Mouse (Mus musculus): Measurements from ENCODE around the gene Vac14.

The Vac14 gene

DNA sequence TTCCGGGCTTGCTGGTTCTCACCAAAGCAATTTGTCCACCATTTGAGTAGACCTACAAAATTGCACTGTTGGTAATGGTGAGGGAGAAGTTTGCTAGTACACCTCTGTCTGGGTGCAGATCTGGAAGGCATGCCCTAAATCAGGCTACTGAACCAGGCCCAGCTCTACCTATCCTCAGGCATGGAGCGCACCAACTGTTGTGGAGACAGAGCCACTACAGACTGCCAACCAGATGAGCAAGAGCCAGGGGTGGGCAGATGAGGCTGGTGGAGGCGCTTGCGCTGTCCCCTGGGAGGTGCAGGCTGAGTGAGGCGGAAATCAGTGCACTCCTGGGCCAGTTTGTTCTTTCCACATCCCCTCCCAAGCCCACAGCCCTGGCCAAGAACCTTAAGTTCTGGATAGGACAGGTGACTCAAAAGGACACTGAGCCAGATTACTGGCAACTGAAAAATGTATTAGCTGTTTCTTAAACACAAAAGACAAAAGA is 58.8 kb downstream of the Vac14 start:
- in situ Hi-C loops (cut with MboI, MseI) = no loop called here

DNA sequence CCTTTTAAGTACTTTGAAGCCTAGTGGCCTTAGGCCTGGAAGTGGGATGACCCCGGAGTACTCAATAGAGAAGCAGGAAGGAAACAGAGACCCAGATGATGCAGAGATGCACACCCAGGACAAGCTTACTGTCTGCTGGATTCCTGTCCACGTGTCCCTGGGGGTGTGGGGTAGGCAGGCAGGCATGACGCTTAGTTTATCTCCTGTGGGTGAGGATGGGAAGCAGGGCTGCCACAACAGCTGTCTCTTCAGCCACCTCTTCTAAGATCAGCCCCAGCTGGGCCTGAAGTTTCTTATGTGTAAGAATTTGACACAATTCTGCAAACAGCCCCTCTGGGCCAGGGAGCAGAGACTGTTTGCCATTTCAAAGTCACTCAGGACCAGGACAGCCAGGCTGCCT is 60.6 kb downstream of the Vac14 start:
- in situ Hi-C loops (cut with MboI, MseI) = no loop called here

DNA sequence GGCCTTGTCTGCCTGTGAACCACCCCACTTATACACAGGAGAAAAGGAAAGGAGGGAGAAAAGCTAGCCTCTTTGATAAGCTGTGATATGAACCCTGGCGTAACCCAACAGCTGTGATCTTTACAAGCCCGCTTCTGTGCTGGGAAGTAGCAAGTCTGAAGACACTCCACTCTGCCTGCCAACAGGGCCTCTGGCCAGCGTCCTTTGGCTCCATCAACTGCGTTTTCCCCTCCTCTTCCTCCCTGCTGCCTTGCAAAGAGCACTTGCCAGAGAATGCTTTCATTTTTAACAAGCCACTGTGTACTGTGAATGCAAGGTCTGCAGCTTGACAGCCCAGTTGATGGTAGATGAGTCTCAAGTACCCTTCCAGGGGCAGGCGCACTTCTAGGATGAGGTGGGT is 69.3 kb downstream of the Vac14 start:
- in situ Hi-C loops (cut with MboI, MseI) = no loop called here

DNA sequence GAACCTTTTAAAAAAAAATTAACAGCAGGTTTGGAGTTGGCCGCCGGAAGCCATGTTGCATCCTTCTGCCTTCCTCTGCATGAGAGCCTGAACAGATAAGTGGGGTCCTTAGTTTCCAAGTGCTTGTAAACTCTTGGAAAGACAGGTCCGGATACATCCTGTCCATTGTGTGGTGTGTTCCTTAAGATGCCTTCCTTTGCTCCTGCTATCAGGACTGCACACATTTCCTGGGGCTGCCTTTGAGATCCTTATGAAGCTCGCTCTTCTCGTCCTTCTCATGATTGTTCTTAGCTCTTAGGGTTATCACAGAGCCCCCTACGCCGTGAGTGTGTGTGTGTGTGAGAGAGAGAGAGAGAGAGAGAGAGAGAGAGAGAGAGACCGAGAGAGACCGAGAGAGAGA is 71.6 kb downstream of the Vac14 start:
- in situ Hi-C loops (cut with MboI, MseI) = no loop called here

DNA sequence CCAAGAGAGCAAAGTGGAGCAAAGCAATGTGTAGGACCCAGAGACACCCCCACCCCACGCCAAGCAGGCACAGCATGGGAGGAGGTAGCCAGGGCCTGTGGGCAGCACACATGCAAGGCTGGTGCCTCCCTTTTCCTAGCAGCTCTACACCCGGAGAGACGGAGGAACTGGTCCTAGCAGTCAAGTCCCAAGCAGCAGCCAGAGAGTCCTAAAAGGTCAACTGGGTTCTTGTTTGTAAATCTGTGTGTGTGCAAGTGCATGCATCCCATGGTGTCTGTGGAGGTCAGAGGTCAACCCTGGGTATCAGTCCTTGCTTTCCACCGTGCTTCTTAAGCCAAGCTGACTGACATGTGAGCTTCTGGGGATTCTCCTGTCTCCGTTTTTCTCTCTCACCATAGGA is 75.8 kb downstream of the Vac14 start:
- in situ Hi-C loops (cut with MboI, MseI) = no loop called here

DNA sequence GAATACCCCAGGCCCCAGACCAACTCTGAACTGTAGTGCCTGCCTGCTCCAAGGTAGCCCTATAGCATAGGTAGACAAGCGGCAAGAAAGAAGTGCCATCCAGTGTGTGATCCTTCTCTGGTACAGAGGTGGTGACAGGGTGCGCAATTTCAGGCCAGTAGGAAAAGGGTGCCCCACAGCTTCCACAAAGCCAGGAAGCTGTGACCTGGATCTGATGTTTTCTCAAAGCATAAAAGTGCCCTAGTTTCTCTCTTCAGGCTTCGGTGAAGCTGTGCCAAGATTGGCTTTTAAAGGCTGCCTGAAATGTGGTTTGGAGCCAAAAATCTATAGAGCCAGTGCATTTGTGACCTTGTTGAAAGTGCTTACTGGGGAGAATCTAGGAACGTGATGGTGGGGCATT is 76.4 kb downstream of the Vac14 start:
- in situ Hi-C loops (cut with MboI, MseI) = no loop called here

DNA sequence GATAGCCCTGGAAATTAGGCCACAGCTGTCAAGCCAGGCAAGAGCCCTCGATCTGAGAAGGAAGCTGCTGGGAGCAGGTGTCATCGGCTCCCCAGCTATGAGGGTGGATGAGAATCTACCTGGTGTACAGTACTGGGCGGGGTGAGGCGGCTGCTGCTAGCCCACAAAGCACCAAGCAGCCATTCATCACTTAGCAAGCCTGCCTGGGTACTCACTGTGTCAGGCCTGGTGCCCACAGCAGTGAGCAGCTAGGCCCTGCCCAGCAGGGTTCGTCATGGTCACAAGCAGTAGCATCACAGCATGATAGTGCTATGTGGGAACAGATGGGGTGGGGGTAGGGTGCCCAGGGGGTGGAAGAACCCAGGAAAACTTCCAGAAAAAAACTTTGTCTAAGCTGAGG is 77.0 kb downstream of the Vac14 start:
- in situ Hi-C loops (cut with MboI, MseI) = no loop called here

DNA sequence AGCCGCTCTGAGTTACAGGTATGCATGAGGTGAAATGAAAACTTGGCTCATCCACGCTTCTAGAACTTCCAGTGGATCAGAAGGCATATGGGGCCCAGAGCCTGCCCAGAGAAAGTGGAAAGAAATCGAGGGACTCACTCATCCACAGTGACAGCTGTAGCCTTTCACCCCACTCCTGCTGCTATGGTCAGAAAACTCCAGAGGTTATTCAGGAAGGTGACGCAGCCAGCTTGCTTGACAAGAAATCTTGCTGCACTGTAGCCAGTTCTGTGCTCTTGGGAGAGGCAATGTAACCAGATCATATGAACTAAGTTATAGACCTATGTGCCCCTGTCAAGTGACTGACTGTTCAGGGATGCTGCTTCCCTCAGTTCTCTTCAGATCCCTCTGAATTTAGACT is 77.7 kb downstream of the Vac14 start:
- in situ Hi-C loops (cut with MboI, MseI) = no loop called here

DNA sequence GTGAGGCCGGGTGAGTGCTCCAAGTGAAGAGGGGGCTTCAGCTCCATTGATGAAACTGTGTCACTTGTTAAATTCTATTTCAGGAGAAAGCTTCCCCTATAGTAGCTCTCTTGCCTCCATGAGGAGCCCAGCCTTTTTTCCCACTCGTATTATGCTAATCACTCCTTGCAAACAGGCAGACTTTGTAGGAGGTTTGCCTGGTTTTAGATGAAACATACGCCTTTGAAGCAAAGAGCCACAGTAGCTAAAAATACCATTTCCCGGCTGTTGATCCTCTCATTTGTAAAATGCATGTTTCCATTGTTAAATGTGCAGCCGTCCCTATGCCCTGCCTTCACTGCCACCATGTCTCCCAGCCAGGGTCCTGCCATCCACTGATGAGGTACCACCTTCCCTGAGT is 79.2 kb downstream of the Vac14 start:
- in situ Hi-C loops (cut with MboI, MseI) = no loop called here

DNA sequence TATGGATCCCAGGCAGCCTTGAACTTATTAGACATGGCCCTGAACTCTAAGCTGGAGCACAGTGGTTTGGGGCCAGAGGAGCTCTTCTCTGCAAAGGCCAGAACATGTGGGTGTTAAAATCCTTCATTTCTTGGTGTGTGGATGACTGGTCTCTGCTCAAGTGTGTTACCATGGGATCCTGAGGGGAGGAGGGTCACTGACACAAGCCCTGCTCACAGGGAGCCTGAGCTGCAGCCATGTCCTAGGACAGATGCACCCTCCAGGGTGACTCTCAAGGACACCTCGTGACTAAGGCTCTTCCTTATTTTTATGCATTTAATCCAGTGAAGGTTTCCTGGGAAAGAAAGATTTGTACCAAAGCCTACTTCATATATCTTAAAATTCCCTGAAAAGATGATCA is 79.7 kb downstream of the Vac14 start:
- in situ Hi-C loops (cut with MboI, MseI) = no loop called here

DNA sequence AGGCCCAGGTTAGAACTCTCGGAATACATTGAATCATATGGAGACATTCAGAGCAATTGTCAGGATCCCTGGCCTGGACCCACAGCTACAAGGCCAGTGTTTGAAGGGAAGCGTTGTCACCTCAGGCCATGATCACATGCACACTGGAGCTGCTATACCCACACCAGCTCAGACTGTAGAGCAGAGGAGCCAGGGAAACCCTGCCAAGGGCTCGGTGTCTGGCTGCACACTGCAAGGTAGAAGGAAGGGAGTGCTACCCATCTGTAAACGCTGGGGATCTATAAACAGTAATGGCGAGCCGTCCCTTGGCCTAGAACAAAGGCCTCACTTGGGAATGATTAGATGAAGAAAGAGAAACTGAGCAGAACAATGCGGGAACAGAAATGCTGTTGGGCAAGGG is 81.1 kb downstream of the Vac14 start:
- in situ Hi-C loops (cut with MboI, MseI) = no loop called here

DNA sequence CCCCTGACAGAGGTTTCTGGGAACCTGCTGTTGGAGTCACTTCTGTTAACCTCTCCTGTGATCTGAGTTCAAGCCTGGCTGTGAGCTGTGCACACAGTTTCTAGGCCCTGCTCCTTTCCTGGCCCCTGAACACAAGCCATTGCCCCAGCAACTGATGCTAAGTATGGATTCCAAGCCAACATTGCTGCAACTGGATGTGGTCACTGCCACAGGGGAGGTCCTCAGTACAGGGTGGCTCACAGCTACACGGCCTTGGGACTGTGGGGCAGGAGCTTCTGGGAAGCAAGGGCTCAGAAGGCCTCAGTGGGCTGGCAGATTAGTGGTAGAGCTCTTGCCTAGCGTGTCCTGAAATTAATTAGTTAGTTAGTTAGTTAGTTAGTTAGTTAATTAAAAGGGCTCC is 82.2 kb downstream of the Vac14 start:
- in situ Hi-C loops (cut with MboI, MseI) = no loop called here

DNA sequence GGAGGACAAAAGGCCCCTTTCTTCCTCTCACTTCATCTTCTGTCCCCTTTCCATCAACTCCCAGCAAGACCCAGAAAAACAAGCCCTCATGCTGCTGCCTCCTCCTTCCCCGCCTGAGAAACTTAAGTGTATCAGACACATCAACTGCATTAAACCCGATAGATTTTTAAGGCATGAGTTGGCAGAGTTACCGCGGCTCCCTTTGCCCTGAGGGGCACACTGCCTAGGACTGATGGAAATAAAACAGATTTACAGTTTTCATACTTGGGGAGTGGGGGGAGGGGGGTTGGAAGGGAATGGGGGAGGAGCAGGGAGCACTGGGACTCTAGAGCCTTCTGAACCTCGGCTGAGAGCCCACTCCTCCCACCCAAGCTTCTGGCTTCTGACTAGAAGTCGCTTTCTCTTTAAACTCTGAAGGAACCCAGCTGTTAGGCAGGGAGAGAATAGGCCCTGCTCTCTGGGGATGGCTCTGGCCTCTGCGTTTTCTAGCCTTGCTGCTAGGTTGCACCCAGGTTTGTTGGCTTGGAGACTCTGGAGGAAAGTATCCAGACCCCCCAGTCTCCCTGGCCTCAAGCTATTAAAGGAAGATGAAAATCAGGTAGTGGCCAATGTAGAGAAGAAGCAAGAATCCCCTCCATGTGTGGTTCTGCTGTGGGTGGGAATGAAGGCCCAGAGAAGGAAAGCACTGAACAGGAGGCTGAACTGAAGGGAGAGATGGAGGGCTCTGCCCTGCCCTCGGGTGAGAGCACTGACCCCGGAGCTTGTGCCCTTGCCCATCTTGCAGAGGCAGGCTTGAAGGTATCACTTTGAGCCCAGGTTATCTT is 84.5 kb downstream of the Vac14 start:
- in situ Hi-C loops (cut with MboI, MseI) = no loop called here

DNA sequence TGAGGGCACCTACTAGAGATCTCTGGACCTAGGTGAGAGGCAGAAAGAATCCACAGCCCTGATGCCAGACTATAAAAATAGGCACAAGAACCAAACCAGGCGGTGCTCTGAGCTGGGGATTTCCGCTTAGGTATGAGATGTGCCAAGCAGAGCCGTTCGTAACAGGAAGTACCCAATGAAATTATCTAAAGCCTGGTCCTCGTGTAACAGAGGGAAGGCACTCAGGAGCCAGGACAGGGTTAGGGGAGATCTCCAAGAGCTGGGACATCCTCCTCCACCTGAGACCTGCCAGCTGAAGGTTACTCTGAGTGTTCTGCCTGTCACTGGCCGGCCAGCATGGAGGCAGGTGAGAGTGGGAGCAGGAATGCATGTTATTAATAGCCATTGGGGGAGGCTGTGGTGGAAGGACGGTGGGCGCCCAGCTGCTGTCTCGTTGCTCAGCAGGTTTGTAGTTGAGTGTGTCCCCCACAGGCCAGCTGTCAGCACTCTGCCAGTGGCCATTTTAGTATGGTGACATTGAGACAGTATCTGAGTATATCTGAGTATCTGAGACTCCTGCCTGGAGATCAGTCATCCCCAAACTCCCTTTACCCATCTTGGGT is 85.2 kb downstream of the Vac14 start:
- in situ Hi-C loops (cut with MboI, MseI) = no loop called here

DNA sequence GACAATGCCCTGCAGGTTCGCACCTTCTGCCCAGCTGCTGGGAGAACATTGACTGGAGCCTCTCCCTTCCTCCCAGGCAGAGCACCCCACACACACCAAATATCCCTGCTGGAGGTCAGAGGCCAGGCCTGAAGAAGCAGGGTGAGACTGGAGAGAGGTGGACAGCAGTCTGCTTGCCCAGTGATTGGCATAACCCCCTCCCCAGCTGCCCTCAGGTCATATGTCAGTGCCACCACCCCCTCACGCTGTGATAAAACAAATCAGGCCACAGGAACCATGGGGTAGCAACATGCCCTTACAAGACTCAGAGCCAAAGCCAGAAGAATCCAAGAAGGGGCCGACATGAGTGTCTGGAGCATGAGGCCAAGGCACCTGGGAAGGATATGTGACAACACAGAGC is 85.7 kb downstream of the Vac14 start:
- in situ Hi-C loops (cut with MboI, MseI) = no loop called here

DNA sequence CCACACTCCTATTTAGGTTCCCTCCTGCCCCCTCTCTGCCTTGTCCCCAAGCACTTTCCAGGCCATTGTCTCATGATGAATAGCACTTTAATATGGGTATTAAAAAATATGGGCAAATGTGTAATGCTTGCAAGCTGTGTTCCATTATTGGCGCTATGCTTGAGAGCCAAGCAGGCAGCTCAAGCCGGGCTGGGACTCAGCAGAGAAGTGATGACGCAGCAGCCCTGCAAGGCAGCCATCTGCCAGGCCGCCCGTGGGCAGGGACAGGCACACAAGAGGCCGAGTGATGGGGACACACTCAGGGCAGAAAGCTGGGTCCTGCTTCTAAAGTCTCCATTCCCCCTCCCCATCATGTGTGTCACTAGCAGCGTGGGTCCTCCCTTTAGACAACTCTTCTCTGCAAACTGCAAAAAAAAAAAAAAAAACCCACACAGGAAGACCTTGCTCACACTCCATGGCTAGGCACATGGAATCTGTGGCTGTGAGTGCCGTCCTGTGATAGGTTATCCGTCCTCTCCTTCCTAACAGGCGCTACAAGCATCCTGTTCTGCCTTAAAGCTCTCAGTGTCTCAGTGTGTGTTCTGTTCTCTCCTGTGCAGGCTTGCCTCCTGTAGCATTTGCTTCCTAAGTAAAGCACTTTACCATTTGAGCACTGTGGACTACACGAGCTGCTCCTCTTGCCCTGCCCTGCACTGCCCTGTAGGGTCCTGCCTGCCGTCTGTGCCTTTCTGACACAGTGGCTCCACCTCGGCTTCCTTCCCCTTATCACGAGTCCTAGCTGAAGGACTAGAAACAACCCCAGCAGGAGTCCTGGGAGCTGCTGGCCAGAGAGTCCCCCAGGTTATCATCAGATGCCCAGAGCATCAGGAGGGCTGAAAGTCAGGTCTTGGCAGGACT is 87.3 kb downstream of the Vac14 start:
- in situ Hi-C loops (cut with MboI, MseI) = no loop called here

DNA sequence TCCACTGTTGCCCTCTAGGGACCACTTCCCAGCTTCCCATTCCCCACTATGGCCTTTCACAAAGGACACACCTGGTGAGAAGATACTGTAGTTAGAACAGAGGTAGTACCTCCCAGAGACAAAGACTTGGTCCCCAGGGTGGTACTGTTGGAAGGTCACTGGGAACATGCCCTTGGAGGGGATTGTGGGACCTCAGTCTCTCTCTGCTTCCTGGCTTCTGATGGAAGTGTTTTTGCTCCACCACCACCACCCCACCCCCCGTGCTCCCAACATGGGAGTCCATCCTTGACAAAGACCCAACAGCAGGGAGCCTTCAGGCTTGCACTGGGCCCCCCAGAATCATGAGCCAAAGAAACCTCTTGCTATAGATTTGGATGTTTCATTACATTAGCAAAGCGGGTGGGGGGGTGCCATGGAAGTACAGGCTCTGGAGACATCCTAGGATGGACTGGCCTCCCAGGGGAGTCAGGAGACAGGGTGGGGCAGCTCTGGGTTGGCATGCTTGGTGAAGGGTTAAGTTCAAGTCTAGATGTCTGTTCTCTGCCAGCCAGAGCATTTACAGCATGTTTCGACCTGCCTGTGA is 88.0 kb downstream of the Vac14 start:
- in situ Hi-C loops (cut with MboI, MseI) = no loop called here

DNA sequence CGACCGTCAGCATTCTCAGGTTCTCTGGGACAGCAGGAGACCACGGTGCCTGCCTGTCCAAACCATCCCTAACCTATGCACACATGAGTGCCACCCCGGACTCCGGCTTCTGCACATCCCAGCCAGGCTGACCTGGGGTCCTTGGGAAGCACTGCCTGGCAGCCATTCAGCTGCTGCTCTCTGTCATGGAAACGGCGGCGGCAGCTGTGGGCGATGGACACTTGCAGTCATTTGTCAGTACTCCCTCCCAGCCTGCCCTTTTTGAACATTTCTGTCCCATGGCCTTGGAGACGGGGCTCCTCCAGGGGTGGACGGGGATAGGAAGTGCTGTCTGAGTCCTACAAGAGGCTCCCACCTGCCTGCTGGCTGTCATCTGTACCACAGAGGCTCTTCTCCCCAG is 90.0 kb downstream of the Vac14 start:
- in situ Hi-C loops (cut with MboI, MseI) = no loop called here

DNA sequence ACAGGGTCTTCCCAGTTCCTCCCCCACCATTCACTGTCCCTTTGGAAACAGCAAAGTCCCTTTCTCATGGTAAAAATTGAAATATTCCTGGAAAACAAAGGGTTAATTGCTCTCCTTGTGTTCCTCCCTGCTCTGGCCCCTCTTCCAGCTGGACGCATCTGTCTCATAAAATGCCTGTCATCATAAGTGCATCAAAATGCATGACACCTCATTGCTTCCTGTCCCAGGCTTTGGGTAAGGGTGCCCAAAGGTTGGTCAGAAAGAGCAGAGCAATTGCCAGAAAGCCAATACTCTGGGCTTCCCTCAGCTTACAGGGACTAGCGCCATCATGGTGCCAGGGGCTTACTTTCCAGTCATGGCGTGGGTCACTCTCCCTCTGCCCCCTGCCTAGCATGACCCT is 92.2 kb downstream of the Vac14 start:
- in situ Hi-C loops (cut with MboI, MseI) = no loop called here

DNA sequence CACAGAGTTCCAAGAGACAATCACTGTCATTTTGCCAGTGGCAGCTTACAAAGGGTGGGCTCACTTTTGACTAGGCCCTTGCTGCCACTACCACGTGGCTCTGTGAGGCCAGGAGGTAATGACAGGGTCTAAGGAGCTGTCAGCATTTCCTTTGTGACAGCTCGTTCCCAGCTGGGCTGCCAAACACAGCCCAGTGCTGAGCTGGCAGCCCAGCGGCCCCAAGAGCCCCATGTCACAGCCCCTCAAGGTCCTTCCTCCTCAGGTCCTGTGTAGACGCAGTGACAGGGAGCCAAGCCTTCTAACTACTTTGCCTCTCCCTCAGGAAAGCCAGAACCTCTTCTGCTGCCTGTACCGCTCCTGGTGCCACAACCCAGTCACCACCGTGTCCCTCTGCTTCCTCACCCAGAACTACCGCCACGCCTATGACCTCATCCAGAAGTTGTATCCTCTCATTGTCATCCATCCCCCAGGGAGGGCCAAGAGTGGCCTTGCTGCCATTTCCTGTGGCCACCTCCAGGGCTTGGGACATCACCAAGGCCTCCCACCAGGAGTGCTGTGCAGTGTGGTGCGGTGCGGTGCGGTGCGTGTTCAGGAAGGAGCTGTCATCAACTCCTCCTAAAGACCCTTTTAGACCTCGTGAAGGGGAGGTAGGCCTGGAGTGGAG is 93.0 kb downstream of the Vac14 start:
- in situ Hi-C loops (cut with MboI, MseI) = no loop called here

DNA sequence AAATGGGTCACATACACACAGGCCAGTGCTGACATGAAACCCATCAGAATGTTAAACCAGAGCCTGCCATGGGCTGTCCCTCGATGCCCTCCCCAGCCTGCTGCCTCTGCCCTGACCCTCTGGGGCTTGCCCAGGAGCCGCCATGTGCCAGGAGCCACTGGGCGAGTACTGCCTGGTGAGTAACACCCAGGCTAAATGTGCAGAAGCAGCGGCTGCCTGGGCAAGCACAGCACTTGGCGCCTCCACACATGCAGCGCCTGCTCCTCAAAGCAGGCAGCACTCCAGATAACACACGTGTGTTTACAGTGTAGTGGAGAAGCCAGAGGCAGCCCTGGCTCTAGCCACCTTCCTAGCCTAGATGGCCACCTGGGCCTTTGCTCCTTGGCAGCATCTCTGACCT is 94.7 kb downstream of the Vac14 start:
- in situ Hi-C loops (cut with MboI, MseI) = no loop called here
